Mouse (Mus musculus): ENCODE results near the gene Nrgn. TPM values are rescaled to one million over a fixed set of nuclear protein-coding genes. Genes with fewer than 3 reads are reported as not detected.

The Nrgn gene
- polyA plus RNA-seq, 1 experiment from 2014 or later, result 5.8 TPM

GRCm38 (mm10) chr9:37525461-37525860 lies 27.2 kb downstream of the Nrgn start:
- Histone ChIP-seq H3K4me1 (ENCODE audit: control insufficient read depth, insufficient read depth, low read depth, low read length) (peaks cover 13% of the 10 kb centered on the region), H3K27ac (ENCODE audit: low read depth, low read length) (no peak overlapping the region), H3K4me3 (ENCODE audit: low read length) (no peak overlapping the region), H3K9ac (ENCODE audit: low read depth, low read length) (no peak overlapping the region), H3K27me3 (replicated peaks; ENCODE audit: control insufficient read depth, insufficient read depth, low read length) (peaks cover 30% of the 10 kb centered on the region), H3K9me3 (ENCODE audit: control insufficient read depth, low read length) (no peaks in the 10 kb centered on the region), H3K36me3 (ENCODE audit: control insufficient read depth, insufficient read depth, low read length) (peaks cover 18% of the 10 kb centered on the region; the same call in 1 of the 2 replicates), H3K4me2 (ENCODE audit: low read length) (no peak overlapping the region)
- 87% methylated on average over 2 of the region's 2 CpGs for WGBS
- no peak for ATAC-seq

DNA sequence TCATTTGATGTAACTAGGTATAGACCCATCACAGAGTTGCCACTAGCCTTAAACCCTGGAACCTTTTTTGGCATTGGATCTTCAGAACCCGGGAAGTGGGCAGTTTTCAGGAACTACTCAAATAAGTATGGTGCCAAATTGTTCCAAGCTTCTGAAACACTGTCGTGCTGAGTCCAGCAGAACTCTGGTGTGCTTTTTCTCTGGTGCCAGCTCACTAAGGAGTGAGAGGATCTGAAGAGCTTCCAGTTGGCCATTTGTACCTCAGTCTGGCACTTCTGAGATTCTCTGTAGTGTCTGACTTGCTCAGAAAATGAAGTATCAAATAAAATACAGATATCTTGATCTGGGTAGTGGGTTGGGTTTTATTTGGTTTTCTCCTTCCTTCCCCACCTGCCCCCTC lies 32.7 kb downstream of the Nrgn start:
- Histone ChIP-seq H3K4me2 (ENCODE audit: low read length) (no peak overlapping the region), H3K9me3 (ENCODE audit: control insufficient read depth, low read length) (no peaks in the 10 kb centered on the region), H3K4me1 (ENCODE audit: control insufficient read depth, insufficient read depth, low read depth, low read length) (no peaks in the 10 kb centered on the region), H3K36me3 (ENCODE audit: control insufficient read depth, insufficient read depth, low read length) (peaks cover 16% of the 10 kb centered on the region; the same call in 1 of the 2 replicates), H3K9ac (ENCODE audit: low read depth, low read length) (no peak overlapping the region), H3K4me3 (ENCODE audit: low read length) (no peak overlapping the region), H3K27ac (ENCODE audit: low read depth, low read length) (no peak overlapping the region), H3K27me3 (replicated peaks; ENCODE audit: control insufficient read depth, insufficient read depth, low read length) (no peaks in the 10 kb centered on the region)
- no peak for ATAC-seq
- 89% methylated on average over 2 of the region's 2 CpGs for WGBS

DNA sequence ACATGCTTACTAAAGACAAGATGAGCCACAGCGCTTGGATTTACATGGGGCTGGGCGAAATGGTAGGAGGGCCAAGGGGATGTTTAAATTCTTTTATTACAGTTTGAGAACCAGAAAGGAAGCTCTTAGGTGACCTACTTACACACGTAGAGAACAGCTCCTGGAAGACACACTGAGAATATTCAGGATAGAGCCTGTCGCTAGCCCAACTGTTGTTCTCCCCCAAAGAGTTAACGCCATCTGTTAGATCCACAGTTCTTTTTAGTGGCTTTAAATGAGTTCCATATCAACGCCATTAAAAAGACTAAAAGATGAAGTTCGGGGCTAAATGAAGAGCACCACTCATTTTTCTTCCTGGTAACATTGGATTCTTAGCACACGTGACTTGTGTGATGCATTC lies 33.7 kb downstream of the Nrgn start:
- no peak for ATAC-seq
- H3K4me1 ChIP-seq (ENCODE audit: control insufficient read depth, insufficient read depth, low read depth, low read length), result no peaks in the 10 kb centered on the region
- no peak overlapping the region for H3K4me3 ChIP-seq (ENCODE audit: low read length)
- no peaks in the 10 kb centered on the region for H3K9me3 ChIP-seq (ENCODE audit: control insufficient read depth, low read length)
- 87% methylated on average over 8 of the region's 8 CpGs for WGBS
- H3K36me3 ChIP-seq (ENCODE audit: control insufficient read depth, insufficient read depth, low read length), result peaks cover 10% of the 10 kb centered on the region; the same call in 1 of the 2 replicates
- no peak overlapping the region for H3K9ac ChIP-seq (ENCODE audit: low read depth, low read length)
- H3K27ac ChIP-seq (ENCODE audit: low read depth, low read length), result no peak overlapping the region
- no peak overlapping the region for H3K4me2 ChIP-seq (ENCODE audit: low read length)
- H3K27me3 ChIP-seq (replicated peaks; ENCODE audit: control insufficient read depth, insufficient read depth, low read length), result no peaks in the 10 kb centered on the region

DNA sequence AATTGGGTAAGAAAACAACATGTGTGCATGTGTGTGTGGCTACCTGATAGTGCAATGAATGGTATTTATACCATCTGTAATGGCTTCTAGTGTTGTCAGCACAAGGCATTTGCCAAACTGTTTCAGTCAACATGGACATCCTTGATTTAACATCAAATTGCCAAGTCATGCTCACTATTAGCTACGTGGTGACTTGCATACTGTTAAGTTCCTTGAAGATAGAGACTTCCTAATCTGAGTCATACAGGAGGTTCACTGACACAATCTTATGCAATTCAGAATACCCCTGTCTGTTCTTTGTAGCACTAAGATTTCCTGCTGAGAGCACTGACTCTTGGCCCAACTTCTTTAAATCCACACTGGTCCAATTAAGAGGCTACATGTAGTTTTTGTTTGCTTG lies 35.2 kb downstream of the Nrgn start:
- no peak for ATAC-seq
- Histone ChIP-seq H3K36me3 (ENCODE audit: control insufficient read depth, insufficient read depth, low read length) (peaks cover 4% of the 10 kb centered on the region; the same call in 1 of the 2 replicates), H3K27ac (ENCODE audit: low read depth, low read length) (no peak overlapping the region), H3K4me1 (ENCODE audit: control insufficient read depth, insufficient read depth, low read depth, low read length) (no peaks in the 10 kb centered on the region), H3K9ac (ENCODE audit: low read depth, low read length) (no peak overlapping the region), H3K27me3 (replicated peaks; ENCODE audit: control insufficient read depth, insufficient read depth, low read length) (no peaks in the 10 kb centered on the region), H3K9me3 (ENCODE audit: control insufficient read depth, low read length) (no peaks in the 10 kb centered on the region), H3K4me2 (ENCODE audit: low read length) (no peak overlapping the region), H3K4me3 (ENCODE audit: low read length) (no peak overlapping the region)
- WGBS, result 82% methylated on average over 1 of the region's 1 CpGs

- ATAC-seq, result no peak
- no peaks in the 10 kb centered on the region for H3K4me1 ChIP-seq (ENCODE audit: control insufficient read depth, insufficient read depth, low read depth, low read length)
- H3K9ac ChIP-seq (ENCODE audit: low read depth, low read length), result no peak overlapping the region
- H3K4me3 ChIP-seq (ENCODE audit: low read length), result no peak overlapping the region
- no peak overlapping the region for H3K4me2 ChIP-seq (ENCODE audit: low read length)
- no peaks in the 10 kb centered on the region for H3K9me3 ChIP-seq (ENCODE audit: control insufficient read depth, low read length)
- no peaks in the 10 kb centered on the region for H3K27me3 ChIP-seq (replicated peaks; ENCODE audit: control insufficient read depth, insufficient read depth, low read length)
- H3K36me3 ChIP-seq (ENCODE audit: control insufficient read depth, insufficient read depth, low read length), result no peaks in the 10 kb centered on the region
- WGBS, result 74% methylated on average over 3 of the region's 3 CpGs
- H3K27ac ChIP-seq (ENCODE audit: low read depth, low read length), result no peak overlapping the region
Observed at GRCm38 (mm10) chr9:37514456-37514855, 38.2 kb downstream of the Nrgn start.

DNA sequence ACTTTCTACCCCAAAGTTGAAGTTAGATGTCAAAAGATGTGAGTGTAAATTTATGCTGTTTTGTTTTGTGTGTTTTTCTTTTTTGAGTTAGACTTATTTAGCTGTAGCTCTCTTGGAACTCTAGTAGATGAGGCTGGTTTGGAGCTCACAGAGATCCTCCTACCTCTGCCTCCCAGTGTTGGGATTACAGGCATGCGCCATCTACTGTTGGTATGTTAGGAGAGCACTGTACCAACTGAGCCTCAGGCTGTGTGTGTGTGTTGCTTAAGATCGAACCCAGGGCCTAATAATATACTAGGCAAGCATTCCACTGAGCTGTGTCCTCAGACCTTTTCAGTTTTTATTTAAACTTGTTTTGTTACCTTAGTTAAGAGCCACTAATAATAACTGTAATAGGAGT lies 40.6 kb downstream of the Nrgn start:
- Histone ChIP-seq H3K36me3 (ENCODE audit: control insufficient read depth, insufficient read depth, low read length) (no peaks in the 10 kb centered on the region), H3K9ac (ENCODE audit: low read depth, low read length) (no peak overlapping the region), H3K27me3 (replicated peaks; ENCODE audit: control insufficient read depth, insufficient read depth, low read length) (no peaks in the 10 kb centered on the region), H3K4me2 (ENCODE audit: low read length) (no peak overlapping the region), H3K4me1 (ENCODE audit: control insufficient read depth, insufficient read depth, low read depth, low read length) (no peaks in the 10 kb centered on the region), H3K27ac (ENCODE audit: low read depth, low read length) (no peak overlapping the region), H3K9me3 (ENCODE audit: control insufficient read depth, low read length) (no peaks in the 10 kb centered on the region), H3K4me3 (ENCODE audit: low read length) (no peak overlapping the region)
- WGBS, result 98% methylated on average over 2 of the region's 2 CpGs
- no peak for ATAC-seq

- 84% methylated on average over 1 of the region's 1 CpGs for WGBS
Observed at GRCm38 (mm10) chr9:37506023-37506422, 46.7 kb downstream of the Nrgn start.

DNA sequence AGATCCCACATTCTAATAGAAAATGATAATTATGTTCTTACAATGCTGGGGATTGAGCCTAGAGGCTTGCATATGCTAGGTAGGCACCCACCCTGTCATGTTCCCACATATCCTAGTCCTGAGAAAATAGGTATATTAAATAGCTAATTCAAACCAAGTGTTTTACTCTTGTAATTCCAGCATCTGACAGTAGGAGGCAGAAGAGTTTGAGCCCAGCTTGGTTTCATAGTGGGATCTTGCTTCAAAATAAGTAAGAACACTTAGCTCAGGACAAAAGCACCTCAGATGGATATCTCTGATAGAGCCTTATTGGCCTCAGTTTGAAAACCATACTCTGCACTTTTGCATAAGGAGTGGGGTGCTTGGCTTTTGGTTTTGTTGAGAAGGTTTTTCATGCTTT lies 48.4 kb downstream of the Nrgn start:
- Histone ChIP-seq H3K27ac (ENCODE audit: low read depth, low read length) (no peak overlapping the region), H3K9me3 (ENCODE audit: control insufficient read depth, low read length) (no peaks in the 10 kb centered on the region), H3K27me3 (replicated peaks; ENCODE audit: control insufficient read depth, insufficient read depth, low read length) (no peaks in the 10 kb centered on the region), H3K4me2 (ENCODE audit: low read length) (no peak overlapping the region), H3K4me3 (ENCODE audit: low read length) (no peak overlapping the region), H3K4me1 (ENCODE audit: control insufficient read depth, insufficient read depth, low read depth, low read length) (no peaks in the 10 kb centered on the region), H3K36me3 (ENCODE audit: control insufficient read depth, insufficient read depth, low read length) (no peaks in the 10 kb centered on the region), H3K9ac (ENCODE audit: low read depth, low read length) (no peak overlapping the region)
- ATAC-seq, result no peak

More at GRCm38 (mm10) chr9:37506023-37506422, 46.7 kb downstream of the Nrgn start:
- ATAC-seq, result no peak
- Histone ChIP-seq H3K27me3 (replicated peaks; ENCODE audit: control insufficient read depth, insufficient read depth, low read length) (no peaks in the 10 kb centered on the region), H3K4me3 (ENCODE audit: low read length) (no peak overlapping the region), H3K4me2 (ENCODE audit: low read length) (no peak overlapping the region), H3K27ac (ENCODE audit: low read depth, low read length) (no peak overlapping the region), H3K4me1 (ENCODE audit: control insufficient read depth, insufficient read depth, low read depth, low read length) (no peaks in the 10 kb centered on the region), H3K9me3 (ENCODE audit: control insufficient read depth, low read length) (no peaks in the 10 kb centered on the region), H3K9ac (ENCODE audit: low read depth, low read length) (no peak overlapping the region), H3K36me3 (ENCODE audit: control insufficient read depth, insufficient read depth, low read length) (no peaks in the 10 kb centered on the region)

DNA sequence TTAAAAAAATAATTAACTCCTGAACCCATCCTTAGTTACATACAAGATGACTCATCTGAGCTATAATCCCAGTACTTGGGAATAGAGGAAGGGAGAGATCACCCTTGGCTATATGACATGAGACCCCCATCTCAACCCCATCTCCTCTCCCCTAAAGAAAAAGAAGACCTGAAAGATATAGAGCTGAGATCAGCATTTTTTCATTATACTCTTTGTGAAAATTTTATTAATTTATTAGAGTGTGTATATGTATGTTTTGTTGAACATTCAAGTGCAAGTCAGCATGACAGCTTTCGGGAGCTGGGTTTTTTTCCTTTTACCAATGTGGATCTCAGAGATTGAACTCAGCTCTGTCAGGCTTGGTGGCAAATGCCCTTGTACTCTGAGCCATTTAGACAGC lies 51.5 kb downstream of the Nrgn start:
- Histone ChIP-seq H3K27me3 (replicated peaks; ENCODE audit: control insufficient read depth, insufficient read depth, low read length) (no peaks in the 10 kb centered on the region), H3K4me3 (ENCODE audit: low read length) (no peak overlapping the region), H3K9me3 (ENCODE audit: control insufficient read depth, low read length) (no peaks in the 10 kb centered on the region), H3K36me3 (ENCODE audit: control insufficient read depth, insufficient read depth, low read length) (no peaks in the 10 kb centered on the region), H3K4me2 (ENCODE audit: low read length) (no peak overlapping the region), H3K4me1 (ENCODE audit: control insufficient read depth, insufficient read depth, low read depth, low read length) (no peaks in the 10 kb centered on the region), H3K9ac (ENCODE audit: low read depth, low read length) (no peak overlapping the region), H3K27ac (ENCODE audit: low read depth, low read length) (no peak overlapping the region)
- WGBS, result 93% methylated on average over 1 of the region's 1 CpGs
- ATAC-seq, result no peak

DNA sequence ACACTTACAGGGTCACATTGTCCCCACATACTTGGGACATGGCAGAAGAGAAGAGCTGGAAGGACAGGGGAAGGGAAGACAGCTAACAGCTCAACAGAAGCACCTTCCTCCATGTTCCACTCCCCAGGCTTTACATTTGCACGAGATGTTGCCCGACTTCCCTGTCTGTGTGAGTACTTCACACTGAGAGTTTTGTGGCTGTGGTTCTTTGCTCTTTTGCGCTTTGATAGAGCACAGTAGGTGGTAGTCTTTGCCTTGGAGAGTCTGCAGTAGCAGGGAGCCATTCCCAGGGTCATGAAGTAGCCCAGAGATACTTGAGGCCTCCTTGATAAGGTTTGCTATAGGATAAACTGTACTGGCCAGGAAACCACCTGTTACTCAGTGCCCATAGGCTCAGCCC lies 52.5 kb downstream of the Nrgn start:
- Histone ChIP-seq H3K4me1 (ENCODE audit: control insufficient read depth, insufficient read depth, low read depth, low read length) (no peaks in the 10 kb centered on the region), H3K9me3 (ENCODE audit: control insufficient read depth, low read length) (no peaks in the 10 kb centered on the region), H3K36me3 (ENCODE audit: control insufficient read depth, insufficient read depth, low read length) (0 out of 2 replicates have a peak, but pooled peaks cover 2% of the 10 kb centered on the region), H3K9ac (ENCODE audit: low read depth, low read length) (no peak overlapping the region), H3K27ac (ENCODE audit: low read depth, low read length) (no peak overlapping the region), H3K27me3 (replicated peaks; ENCODE audit: control insufficient read depth, insufficient read depth, low read length) (no peaks in the 10 kb centered on the region), H3K4me3 (ENCODE audit: low read length) (no peak overlapping the region), H3K4me2 (ENCODE audit: low read length) (no peak overlapping the region)
- WGBS, result 72% methylated on average over 3 of the region's 3 CpGs
- no peak for ATAC-seq

Measured in hindbrain, embryonic 16.5 days (tissue).